Comparison of ENCODE assay signal across 7 mouse cellular contexts in genomic region chr5:137784546-137784945, GRCm38 (mm10). TPM values are rescaled to one million over a fixed set of nuclear protein-coding genes. Genes with fewer than 3 reads are reported as not detected.
DNase-seq lines count a peak whose midpoint lies in the region; ATAC-seq lines count a peak whose summit lies in the region.

No protein-coding gene starts in this region.

- no peaks in the 10 kb centered on the region for H3K27me3 ChIP-seq in lung, embryonic 16.5 days (ENCODE audit: control insufficient read depth, insufficient read depth, low read depth, low read length)
- H3K27me3 ChIP-seq in embryonic facial prominence, embryonic 13.5 days = no peaks in the 10 kb centered on the region
- H3K27me3 ChIP-seq in intestine, embryonic 16.5 days (replicated peaks; ENCODE audit: control insufficient read depth, insufficient read depth, low read length) = no peaks in the 10 kb centered on the region
- no peaks in the 10 kb centered on the region; the same call in 1 of the 2 replicates for H3K27me3 ChIP-seq in neural tube, embryonic 12.5 days (replicated peaks)

- peaks cover 40% of the 10 kb centered on the region for H3K4me1 ChIP-seq in lung, embryonic 16.5 days (replicated peaks; ENCODE audit: control insufficient read depth, insufficient read depth, low read length)
- H3K4me1 ChIP-seq in embryonic facial prominence, embryonic 13.5 days = peaks cover 52% of the 10 kb centered on the region
- H3K4me1 ChIP-seq in intestine, embryonic 16.5 days (ENCODE audit: control insufficient read depth, insufficient read depth, low read length) = peaks cover 39% of the 10 kb centered on the region
- peaks cover 53% of the 10 kb centered on the region for H3K4me1 ChIP-seq in neural tube, embryonic 12.5 days

- no peak overlapping the region; the same call in 1 of the 2 replicates for H3K27ac ChIP-seq in lung, embryonic 16.5 days (ENCODE audit: low read length)
- no peak overlapping the region for H3K27ac ChIP-seq in embryonic facial prominence, embryonic 13.5 days
- no peak overlapping the region; the same call in 1 of the 2 replicates for H3K27ac ChIP-seq in intestine, embryonic 16.5 days (ENCODE audit: low read length)
- H3K27ac ChIP-seq in neural tube, embryonic 12.5 days = no peak overlapping the region

- H3K9ac ChIP-seq in lung, embryonic 16.5 days (ENCODE audit: low read length) = peak overlapping the region; percentile 94
- H3K9ac ChIP-seq in embryonic facial prominence, embryonic 13.5 days = peak overlapping the region; percentile 97
- H3K9ac ChIP-seq in intestine, embryonic 16.5 days (ENCODE audit: low read depth, low read length) = peak overlapping the region; percentile 96
- H3K9ac ChIP-seq in neural tube, embryonic 12.5 days = peak overlapping the region; percentile 96

- 56% methylated on average over 14 of the region's 14 CpGs for WGBS in lung, embryonic 16.5 days
- 83% methylated on average over 14 of the region's 14 CpGs for WGBS in embryonic facial prominence, embryonic 13.5 days
- WGBS in intestine, embryonic 16.5 days = 70% methylated on average over 14 of the region's 14 CpGs
- 88% methylated on average over 14 of the region's 14 CpGs for whole genome bisulfite sequencing in neural tube, embryonic 12.5 days

- H3K36me3 ChIP-seq in lung, embryonic 16.5 days (ENCODE audit: control insufficient read depth, insufficient read depth, low read length) = peaks cover 26% of the 10 kb centered on the region
- peaks cover 51% of the 10 kb centered on the region for H3K36me3 ChIP-seq in embryonic facial prominence, embryonic 13.5 days
- H3K36me3 ChIP-seq in intestine, embryonic 16.5 days (ENCODE audit: control insufficient read depth, insufficient read depth, low read length) = peaks cover 22% of the 10 kb centered on the region
- H3K36me3 ChIP-seq in neural tube, embryonic 12.5 days = peaks cover 46% of the 10 kb centered on the region

- no peaks in the 10 kb centered on the region for H3K9me3 ChIP-seq in lung, embryonic 16.5 days (ENCODE audit: control insufficient read depth, low read length)
- H3K9me3 ChIP-seq in embryonic facial prominence, embryonic 13.5 days = no peaks in the 10 kb centered on the region
- H3K9me3 ChIP-seq in intestine, embryonic 16.5 days (ENCODE audit: control insufficient read depth, low read length) = peaks cover 4% of the 10 kb centered on the region; the same call in 1 of the 2 replicates
- no peaks in the 10 kb centered on the region for H3K9me3 ChIP-seq in neural tube, embryonic 12.5 days

- peak overlapping the region; percentile 89 for H3K4me2 ChIP-seq in lung, embryonic 16.5 days (ENCODE audit: low read depth, low read length)
- peak overlapping the region; percentile 94 for H3K4me2 ChIP-seq in embryonic facial prominence, embryonic 13.5 days
- peak overlapping the region; percentile 94 for H3K4me2 ChIP-seq in intestine, embryonic 16.5 days (ENCODE audit: low read depth, low read length)
- H3K4me2 ChIP-seq in neural tube, embryonic 12.5 days (replicated peaks) = peak overlapping the region; percentile 86

- no peak for DNase-seq in lung, adult 18-20 months
- no peak for DNase-seq in urinary bladder, postnatal 4 days (ENCODE audit: low spot score in 2 of 2)

- no peak for ATAC-seq in lung, embryonic 16.5 days (ENCODE audit: low read depth)
- no peak for ATAC-seq in embryonic facial prominence, embryonic 13.5 days (ENCODE audit: insufficient number of reproducible peaks, insufficient read depth, low FRiP score, low TSS enrichment, low read depth)
- ATAC-seq in intestine, embryonic 16.5 days = no peak
- no peak for ATAC-seq in neural tube, embryonic 12.5 days (ENCODE audit: low FRiP score, low read depth)
- ATAC-seq in megakaryocyte progenitor cell, adult 5-6 weeks (replicated peaks; ENCODE audit: poor library complexity) = no peak

- peak overlapping the region; percentile 84 for H3K4me3 ChIP-seq in lung, embryonic 16.5 days (ENCODE audit: low read length)
- peak overlapping the region; percentile 89 for H3K4me3 ChIP-seq in embryonic facial prominence, embryonic 13.5 days
- peak overlapping the region; percentile 89 for H3K4me3 ChIP-seq in intestine, embryonic 16.5 days (ENCODE audit: low read length)
- H3K4me3 ChIP-seq in neural tube, embryonic 12.5 days = peak overlapping the region; percentile 87

RNA-seq across cellular contexts. Expression of gene Mepce, which starts 2.9 kb away (rescaled TPM):
- 10.0 and 10.5 TPM in 2 replicates for polyA plus RNA-seq in lung, embryonic 16.5 days (2015; fragmentation: Nextera tagmentation; extraction: Ambion mirVana)
- 14.2 and 14.7 TPM in 2 replicates for polyA plus RNA-seq in embryonic facial prominence, embryonic 13.5 days (2015; fragmentation: Nextera tagmentation; extraction: Ambion mirVana)
- 7.1 and 7.4 TPM in 2 replicates for polyA plus RNA-seq in intestine, embryonic 16.5 days (2015; fragmentation: Nextera tagmentation; extraction: Ambion mirVana)
- polyA plus RNA-seq in neural tube, embryonic 12.5 days (2016; fragmentation: Nextera tagmentation; extraction: Ambion mirVana) = 11.3 and 15.4 TPM in 2 replicates
- total RNA-seq in megakaryocyte progenitor cell, adult 5-6 weeks (2015) = 34.6 and 37.4 TPM in 2 replicates
- total RNA-seq in megakaryocyte progenitor cell, adult 5-6 weeks (2017) = 13.8 and 16.7 TPM in 2 replicates

RNA-seq across cellular contexts. Expression of gene Zcwpw1, which starts 3.1 kb away (rescaled TPM):
- 24.3 and 26.8 TPM in 2 replicates for polyA plus RNA-seq in lung, embryonic 16.5 days (2015; fragmentation: Nextera tagmentation; extraction: Ambion mirVana)
- polyA plus RNA-seq in embryonic facial prominence, embryonic 13.5 days (2015; fragmentation: Nextera tagmentation; extraction: Ambion mirVana) = 36.1 and 39.7 TPM in 2 replicates
- polyA plus RNA-seq in intestine, embryonic 16.5 days (2015; fragmentation: Nextera tagmentation; extraction: Ambion mirVana) = 11.0 and 11.8 TPM in 2 replicates
- 12.2 and 16.6 TPM in 2 replicates for polyA plus RNA-seq in neural tube, embryonic 12.5 days (2016; fragmentation: Nextera tagmentation; extraction: Ambion mirVana)
- total RNA-seq in megakaryocyte progenitor cell, adult 5-6 weeks (2015) = 6.2 and 9.1 TPM in 2 replicates
- 10.5 and 11.8 TPM in 2 replicates for total RNA-seq in megakaryocyte progenitor cell, adult 5-6 weeks (2017)

RNA-seq across cellular contexts. Expression of gene Ppp1r35, which starts 5.9 kb away (rescaled TPM):
- 25.9 and 30.5 TPM in 2 replicates for polyA plus RNA-seq in lung, embryonic 16.5 days (2015; fragmentation: Nextera tagmentation; extraction: Ambion mirVana)
- polyA plus RNA-seq in embryonic facial prominence, embryonic 13.5 days (2015; fragmentation: Nextera tagmentation; extraction: Ambion mirVana) = 28.4 and 30.6 TPM in 2 replicates
- 19.3 and 19.8 TPM in 2 replicates for polyA plus RNA-seq in intestine, embryonic 16.5 days (2015; fragmentation: Nextera tagmentation; extraction: Ambion mirVana)
- 61.5 TPM in 2 replicates for polyA plus RNA-seq in neural tube, embryonic 12.5 days (2016; fragmentation: Nextera tagmentation; extraction: Ambion mirVana)
- total RNA-seq in megakaryocyte progenitor cell, adult 5-6 weeks (2015) = 64.5 and 77.4 TPM in 2 replicates
- total RNA-seq in megakaryocyte progenitor cell, adult 5-6 weeks (2017) = 38.4 and 38.6 TPM in 2 replicates

RNA-seq across cellular contexts. Expression of gene Tsc22d4, which starts 39.0 kb away (rescaled TPM):
- 140 and 146 TPM in 2 replicates for polyA plus RNA-seq in lung, embryonic 16.5 days (2015; fragmentation: Nextera tagmentation; extraction: Ambion mirVana)
- polyA plus RNA-seq in embryonic facial prominence, embryonic 13.5 days (2015; fragmentation: Nextera tagmentation; extraction: Ambion mirVana) = 129 and 134 TPM in 2 replicates
- polyA plus RNA-seq in intestine, embryonic 16.5 days (2015; fragmentation: Nextera tagmentation; extraction: Ambion mirVana) = 116 and 122 TPM in 2 replicates
- polyA plus RNA-seq in neural tube, embryonic 12.5 days (2016; fragmentation: Nextera tagmentation; extraction: Ambion mirVana) = 68.4 and 68.7 TPM in 2 replicates
- 39.6 and 58.5 TPM in 2 replicates for total RNA-seq in megakaryocyte progenitor cell, adult 5-6 weeks (2015)
- total RNA-seq in megakaryocyte progenitor cell, adult 5-6 weeks (2017) = 92.1 and 96.5 TPM in 2 replicates

RNA-seq across cellular contexts. Expression of gene Nyap1, which starts 43.1 kb away (rescaled TPM):
- polyA plus RNA-seq in lung, embryonic 16.5 days (2015; fragmentation: Nextera tagmentation; extraction: Ambion mirVana) = 1.6 and 1.9 TPM in 2 replicates
- polyA plus RNA-seq in embryonic facial prominence, embryonic 13.5 days (2015; fragmentation: Nextera tagmentation; extraction: Ambion mirVana) = 3.5 and 4.4 TPM in 2 replicates
- 2.2 and 2.3 TPM in 2 replicates for polyA plus RNA-seq in intestine, embryonic 16.5 days (2015; fragmentation: Nextera tagmentation; extraction: Ambion mirVana)
- polyA plus RNA-seq in neural tube, embryonic 12.5 days (2016; fragmentation: Nextera tagmentation; extraction: Ambion mirVana) = 16.4 and 21.8 TPM in 2 replicates
- 0.02 and 0.05 TPM in 2 replicates for total RNA-seq in megakaryocyte progenitor cell, adult 5-6 weeks (2015)
- 0.07 and 0.17 TPM in 2 replicates for total RNA-seq in megakaryocyte progenitor cell, adult 5-6 weeks (2017)
